Mouse (Mus musculus) megakaryocyte, embryonic 14.5 days (primary cell): ENCODE results near the gene Cyb5r1.
"Not testable (repeated sequence)": the region's sequence is repeated elsewhere in the genome, so short reads cannot be mapped to it uniquely, and the experiment has no call there.

Experiments used
- FLI1 ChIP-seq: IDR thresholded peaks from 2 replicates; pipeline ENCODE4 v1.6.1; 2012; ENCODE audit warnings: low read length, inconsistent platforms, mixed read lengths
- GATA1 ChIP-seq: IDR thresholded peaks from 3 replicates; pipeline ENCODE4 v1.6.1; 2012; ENCODE audit warnings: mixed read lengths, low read length, inconsistent platforms, borderline replicate concordance

- TF ChIP-seq GATA1, FLI1: not testable (repeated sequence)
Measured at GRCm38 (mm10) chr1:134443288-134443687, 37.9 kb downstream of the Cyb5r1 start.
